Mouse (Mus musculus) adrenal gland, adult 18-20 months (tissue): ENCODE results near the gene Gm6377. TPM values are rescaled to one million over a fixed set of nuclear protein-coding genes. Genes with fewer than 3 reads are reported as not detected.

ENCODE experiments used
- DNase-seq, 2 experiments: peaks; one replicate each; pipeline ENCODE4 v3.0.0; 2021 to 2022; ENCODE audit warnings: low spot score in 2 of 2
- long read RNA-seq, 2 experiments: library from polyadenylated mRNA; stranded (forward); transcript quantifications; one replicate each; pipeline ENCODE4 v2.0.0; 2021
- total RNA-seq, 2 experiments: library from RNA; stranded (reverse); gene quantifications; 1 replicate in 1 of 2; 2 replicates in 1 of 2; pipeline ENCODE4 v1.2.3; 2021

The Gm6377 gene
- total RNA-seq, result 1 to 10 TPM in 1 of 2 experiments, under 1 TPM in 1; 0.83 to 1.4 TPM
- long read RNA-seq, experiment 1, result 0 reads
- long read RNA-seq, experiment 2, result 0 reads

DNA sequence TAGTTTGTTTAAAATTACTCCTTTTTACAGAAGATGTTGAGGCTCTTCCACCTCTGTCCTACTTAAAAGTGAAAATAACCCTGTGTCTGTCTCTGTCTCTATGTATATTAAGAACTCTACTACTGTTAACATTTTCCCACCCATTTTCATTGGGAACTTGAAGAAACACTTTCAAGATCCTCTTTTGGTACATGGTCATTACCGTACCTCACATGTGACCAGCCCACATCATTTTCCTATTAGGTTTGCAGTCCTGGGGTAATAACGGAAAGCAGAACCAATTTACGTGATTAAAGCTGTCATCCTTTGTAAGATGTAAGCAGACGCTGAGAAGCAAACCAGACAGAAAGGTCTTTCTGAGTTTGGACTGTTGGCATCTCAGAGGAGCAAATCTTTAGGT, at the start of gene Gm6377:
TSS of gene Gm6377 (plus strand) at position 289 of the 400 bp plus-strand sequence.
- DNase-seq, result no peak

DNA sequence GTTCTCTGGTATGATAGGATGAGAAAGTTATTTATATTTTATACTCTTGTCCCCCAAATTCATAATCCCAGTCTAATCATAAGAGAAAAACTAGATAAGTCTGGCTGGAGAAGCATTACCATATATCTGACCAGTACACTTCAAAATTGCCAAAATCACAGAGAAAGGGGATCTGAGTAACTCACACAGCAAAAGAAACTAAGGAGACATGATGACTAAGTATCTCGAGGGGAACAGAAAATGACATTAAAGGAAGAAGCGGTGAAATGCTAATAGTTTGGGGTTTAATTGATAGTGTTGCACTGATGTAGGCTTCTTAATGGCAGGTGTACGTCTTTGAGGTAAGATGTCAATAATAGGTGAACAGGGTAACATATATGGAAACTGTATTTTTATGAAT, 49.4 kb upstream of the Gm6377 start:
- DNase-seq, result no peak

DNA sequence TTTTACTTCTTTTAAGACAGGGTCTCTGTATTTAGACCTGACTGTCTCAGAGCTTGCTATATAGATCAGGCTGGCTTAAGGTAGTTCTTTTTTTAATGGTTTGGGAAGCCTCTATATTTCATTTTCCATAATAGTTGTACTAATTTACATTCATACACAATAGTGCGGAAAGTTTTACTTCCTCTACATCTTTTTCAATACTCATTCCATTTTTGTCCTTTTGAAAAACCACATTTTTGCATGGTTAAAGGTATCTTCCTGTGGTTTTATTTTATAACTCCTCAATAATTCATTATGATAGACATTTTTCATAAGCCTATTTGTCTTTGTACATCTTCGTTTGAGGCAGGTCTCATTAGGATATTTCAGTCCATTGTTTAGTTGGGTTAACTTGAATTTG, 45.3 kb upstream of the Gm6377 start:
- DNase-seq, result no peak

DNA sequence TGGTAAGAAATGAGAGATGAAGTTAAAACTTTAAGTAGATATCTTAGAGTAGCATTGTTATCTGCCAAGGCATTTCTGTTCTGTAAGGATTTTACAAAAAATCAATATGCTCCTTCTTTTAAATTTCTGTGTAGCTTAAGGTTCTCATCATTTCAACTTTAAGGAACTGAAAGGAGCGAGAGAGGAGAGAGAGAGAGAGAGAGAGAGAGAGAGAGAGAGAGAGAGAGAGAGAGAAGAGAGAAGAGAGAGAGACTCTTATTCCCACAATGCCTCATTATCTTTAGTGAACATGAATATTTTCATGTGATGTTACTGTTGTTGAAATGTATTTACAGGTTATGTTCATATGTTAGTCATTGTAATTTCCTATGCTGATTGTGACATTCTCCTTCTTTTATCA, 36.2 kb upstream of the Gm6377 start:
- DNase-seq, result no peak

DNA sequence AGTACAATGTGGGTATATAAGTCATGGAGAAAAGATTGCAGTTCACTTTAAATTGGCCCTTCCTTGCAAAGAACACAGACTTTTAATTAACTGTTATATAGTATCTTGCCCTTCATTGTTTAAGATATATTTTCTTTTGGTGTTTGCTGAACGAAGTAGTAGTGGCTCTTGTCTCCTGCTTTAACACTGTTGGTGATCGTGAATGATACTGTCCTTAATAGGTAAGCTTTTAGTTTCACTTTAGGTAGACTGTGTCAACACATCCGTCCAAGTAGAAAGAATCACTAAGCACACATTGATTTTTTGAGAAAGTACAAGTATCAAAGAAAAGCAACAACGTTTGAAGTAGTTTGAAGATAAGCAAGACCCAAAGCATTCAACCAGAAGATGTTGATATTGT, 35.7 kb upstream of the Gm6377 start:
- DNase-seq, result no peak

DNA sequence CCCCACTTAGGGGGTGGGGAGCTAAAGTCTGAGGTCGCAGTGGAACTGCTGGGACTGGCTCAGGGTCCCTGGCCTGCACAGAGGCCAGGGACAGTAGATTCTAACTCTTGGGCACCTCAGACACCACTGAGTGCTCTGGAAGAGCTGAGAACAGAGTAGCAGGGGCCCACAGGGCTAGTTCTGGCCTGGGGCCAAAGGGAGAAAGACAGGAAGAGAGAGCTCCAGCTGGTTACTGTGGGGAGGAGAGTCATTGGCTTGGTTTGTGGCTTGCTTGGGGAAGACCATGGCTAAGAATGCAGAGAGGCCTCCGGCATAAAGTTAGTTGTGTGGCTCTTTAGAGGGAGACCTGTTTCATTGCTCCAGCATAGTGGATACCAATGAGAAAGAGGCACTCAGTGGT, 21.5 kb upstream of the Gm6377 start:
- no peak for DNase-seq

DNA sequence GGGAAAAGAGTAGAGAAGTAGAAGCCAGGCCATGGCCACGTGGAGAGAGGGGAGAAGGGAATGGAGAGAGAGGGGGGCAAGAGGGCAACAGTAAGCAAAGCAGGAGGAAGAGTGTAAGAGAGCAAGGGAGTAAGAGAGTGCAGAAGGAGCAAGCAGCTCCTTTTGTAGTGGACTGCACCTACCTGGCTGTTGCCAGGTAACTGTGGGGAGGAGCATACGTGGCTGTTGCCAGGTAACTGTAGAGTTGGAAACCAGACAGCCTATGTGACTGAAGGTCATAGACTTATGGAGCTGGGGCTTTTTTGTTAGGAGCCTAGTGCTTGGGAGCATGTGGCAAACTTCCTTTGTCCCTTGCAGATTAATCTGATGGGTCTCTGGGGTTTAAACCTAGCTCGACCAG, 21.1 kb upstream of the Gm6377 start:
- no peak for DNase-seq

DNA sequence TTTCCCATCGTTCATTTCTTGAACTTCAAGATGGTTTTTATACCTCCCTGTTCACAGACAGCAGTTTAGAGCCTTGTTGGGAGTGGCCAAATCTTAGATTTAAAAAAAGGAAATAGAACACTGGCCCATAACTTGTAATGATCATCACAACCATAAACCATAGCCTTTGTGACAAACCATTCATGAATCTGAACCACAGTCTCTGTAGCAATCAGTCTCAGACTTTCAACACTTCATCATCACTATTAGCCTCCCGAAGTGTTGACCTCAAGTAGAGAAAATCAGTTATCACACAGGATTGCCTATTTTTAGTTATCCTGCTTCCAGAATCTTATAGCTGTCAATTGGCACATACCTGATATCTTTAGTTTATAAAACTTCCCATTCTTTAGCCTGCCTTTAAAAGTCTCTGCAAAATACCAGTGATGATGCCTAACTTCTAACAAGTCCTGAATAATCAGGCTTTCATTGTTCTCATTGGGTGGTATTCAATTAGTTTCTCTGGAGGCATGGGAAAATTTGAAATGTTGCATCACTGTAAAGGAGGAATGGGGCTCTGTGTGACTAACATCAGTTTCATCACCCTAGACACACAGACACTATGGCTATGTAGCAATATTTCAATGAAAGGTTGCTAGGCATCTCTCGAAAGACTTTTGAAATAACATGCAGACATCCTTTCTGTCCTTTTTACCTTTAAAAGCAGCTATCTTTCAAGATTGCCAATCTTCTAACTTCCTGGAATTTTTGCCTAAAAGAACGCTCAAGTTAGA, 11.7 kb upstream of the Gm6377 start:
- no peak for DNase-seq

DNA sequence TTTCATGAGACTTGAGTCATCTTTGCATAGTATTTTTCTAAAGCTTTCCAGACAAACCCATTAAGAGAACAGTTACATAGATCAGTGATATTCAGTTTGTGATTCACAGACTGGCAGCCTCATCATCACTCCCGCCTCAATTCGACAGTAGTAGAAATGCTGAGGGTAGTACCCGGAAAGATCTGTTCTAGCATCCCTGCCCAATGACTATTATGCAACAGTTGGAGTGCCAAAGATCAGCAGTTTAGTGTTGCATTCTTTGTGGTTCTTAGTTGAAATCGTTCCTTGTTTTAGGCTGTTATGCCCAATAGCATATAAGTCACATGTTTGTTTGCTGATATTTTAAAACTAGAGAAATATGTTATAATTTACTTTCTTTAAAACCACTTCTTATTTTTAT, 6.9 kb upstream of the Gm6377 start:
- no peak for DNase-seq

DNA sequence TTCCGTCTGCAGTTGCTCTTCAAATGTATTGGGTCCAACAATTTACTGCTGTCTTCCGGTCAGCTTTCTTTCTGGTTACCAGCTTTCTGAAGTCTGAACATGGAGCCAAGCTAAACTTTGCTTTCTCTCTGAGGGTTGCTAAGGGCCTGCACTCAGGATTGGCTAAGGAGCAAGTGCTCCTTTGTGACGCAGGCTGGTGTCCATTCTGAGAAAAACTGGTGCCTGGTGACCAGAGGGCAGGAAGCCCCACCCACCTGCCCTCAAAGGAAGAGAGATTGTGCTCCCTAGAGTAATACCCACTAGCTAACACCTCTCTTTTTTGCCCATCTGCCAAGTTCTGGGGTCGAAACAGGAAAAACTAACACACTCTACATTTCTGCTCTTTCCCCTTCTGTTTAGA, 5.6 kb upstream of the Gm6377 start:
- DNase-seq, result no peak

DNA sequence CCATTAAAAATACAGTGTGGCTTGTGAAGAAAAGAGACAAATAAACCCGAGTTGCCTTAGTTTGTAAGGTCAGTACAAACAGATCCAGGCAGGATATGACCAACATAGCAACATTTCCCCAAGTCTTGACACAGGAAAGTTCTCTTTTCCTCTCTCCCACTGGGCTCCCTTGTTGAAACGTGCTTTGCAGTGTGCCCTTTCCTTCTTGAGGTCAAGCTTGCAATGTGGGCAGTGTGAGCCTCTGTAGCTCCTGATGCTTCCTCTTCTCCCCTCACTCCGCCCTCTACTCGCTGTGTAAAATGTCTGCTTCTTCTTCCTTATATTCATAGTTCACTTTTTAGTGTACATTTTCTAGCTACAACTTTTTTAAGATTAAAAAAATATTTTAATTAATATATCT, 5.1 kb upstream of the Gm6377 start:
- DNase-seq, result no peak

DNA sequence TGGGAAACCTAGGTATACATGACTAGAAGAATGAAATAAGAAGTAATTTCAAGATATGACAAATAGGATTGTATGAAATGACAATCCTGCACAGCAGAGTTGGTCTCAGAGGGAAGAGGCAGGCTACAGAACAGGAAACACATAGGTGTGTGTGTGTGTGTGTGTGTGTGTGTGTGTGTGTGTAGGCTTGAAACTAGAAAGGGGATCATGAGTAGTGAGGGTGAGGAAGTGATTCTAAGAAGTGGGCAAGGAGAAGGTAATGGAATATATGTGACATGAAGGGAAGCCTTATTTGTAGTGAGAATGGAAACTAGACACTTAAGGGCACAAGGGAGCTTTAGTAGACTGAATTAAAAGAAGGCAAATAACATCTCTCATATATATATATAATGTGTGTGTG, 11.3 kb downstream of the Gm6377 start:
- DNase-seq, result no peak

DNA sequence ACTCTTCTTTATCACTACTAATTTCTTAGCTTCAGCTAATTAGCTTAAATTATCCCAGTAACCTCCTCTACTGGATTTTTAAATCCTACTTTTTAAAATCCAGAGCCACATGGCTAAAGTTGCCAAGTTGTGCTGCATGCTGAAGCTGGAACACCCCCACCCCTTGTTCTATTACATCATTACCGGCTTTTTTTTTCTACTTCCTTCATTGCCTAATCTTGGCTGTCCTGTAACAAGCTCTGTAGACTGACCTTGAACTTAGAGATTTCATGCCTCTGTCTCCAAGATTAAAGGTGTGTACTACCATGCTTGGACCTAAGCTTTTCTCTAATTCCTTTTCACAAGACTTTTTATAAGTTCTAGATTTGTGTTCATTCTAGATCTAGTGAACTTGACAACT, 32.2 kb downstream of the Gm6377 start:
- no peak for DNase-seq

DNA sequence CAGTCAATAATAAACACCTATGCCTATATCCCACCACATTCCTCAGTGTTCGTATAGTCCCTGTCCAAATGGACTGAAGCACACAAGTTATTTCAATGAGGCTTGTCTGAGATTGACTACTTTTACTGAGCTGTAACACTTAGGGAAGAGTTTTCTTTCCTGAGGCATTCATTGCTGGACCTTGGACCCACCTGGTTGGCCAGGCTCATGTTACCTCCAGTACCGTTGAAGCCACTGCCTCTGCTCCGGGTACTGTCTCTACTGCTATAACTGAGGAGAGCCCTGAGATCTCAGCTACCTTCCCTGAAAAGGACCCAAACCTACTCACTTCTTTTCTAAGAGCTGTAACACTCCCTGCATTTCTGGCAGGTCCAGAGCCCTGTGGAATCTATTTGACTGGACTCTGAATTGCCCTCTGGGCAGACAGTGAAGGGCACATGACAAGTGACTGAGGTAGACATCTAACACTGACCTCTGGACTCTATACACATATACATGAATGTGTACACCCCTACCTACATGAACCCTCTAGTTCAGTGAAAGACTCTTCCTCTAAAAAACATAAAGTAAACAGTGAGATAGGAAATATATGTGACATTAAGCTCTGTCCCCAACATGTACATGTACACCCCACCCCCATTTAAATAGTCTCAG, 39.0 kb downstream of the Gm6377 start:
- DNase-seq, result no peak

DNA sequence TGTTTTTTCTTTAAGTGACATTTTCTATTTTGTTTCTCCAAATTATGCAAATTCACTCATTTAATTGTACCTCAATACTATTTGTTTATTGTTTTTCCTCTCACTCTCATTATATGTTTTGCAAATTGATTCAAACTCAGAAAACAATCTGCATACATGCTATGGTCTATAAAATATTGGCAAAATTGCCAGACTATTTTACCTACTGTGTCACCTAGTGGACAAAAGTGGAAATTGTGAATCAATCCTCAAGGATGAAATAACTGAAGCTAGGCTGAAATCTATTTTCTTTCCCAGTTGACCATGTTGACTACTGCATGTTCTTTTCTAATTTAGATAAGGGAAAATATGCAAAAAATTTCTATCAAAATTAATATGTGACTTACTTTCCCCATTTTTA, 41.6 kb downstream of the Gm6377 start:
- no peak for DNase-seq

Other genes starting within 250 kb of the Gm6377 start
- 10 to 100 TPM; 11.8 to 13.5 TPM for gene Hmgn5, start 183.4 kb upstream of the Gm6377 start, total RNA-seq
- 100 to 1,000 TPM; 115 to 118 TPM for gene Sh3bgrl, start 101.4 kb upstream of the Gm6377 start, total RNA-seq